Mouse (Mus musculus): Measurements from ENCODE around the gene Sh3pxd2b.

DNA sequence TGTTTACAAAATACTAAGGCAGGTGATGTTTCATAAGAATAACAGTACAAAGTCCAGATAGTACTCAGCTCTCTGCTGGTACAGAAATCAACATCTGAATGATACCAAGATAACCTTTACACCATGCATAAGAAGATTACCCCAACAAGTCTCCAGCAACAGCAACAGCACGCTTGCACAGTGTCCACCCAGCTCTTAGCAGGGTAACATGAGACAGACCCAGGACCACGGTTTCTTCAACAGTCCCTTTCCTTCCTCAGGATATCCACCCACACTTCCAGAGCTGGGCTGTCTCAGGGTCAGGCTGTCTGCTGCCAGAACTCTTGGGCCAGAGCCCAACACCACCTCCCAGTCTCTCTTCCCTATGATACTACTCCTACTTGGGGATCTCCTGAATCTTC lies 8.5 kb upstream of the Sh3pxd2b start:
- TF ChIP-seq CTCF (IDR thresholded peaks at IDR 0.05; ENCODE audit: control insufficient read depth, insufficient read depth, insufficient read length) (no peak), MAX (IDR thresholded peaks at IDR 0.05) (no peak), CEBPB (IDR thresholded peaks at IDR 0.05; ENCODE audit: low read depth) (no peak), FOSL1 (IDR thresholded peaks at IDR 0.05; ENCODE audit: insufficient read depth, low read length, poor library complexity, severe bottlenecking) (no peak), MYOG (IDR thresholded peaks at IDR 0.05; ENCODE audit: control insufficient read depth, extremely low read depth, insufficient read length) (no peak), MYOD1 (IDR thresholded peaks at IDR 0.05; ENCODE audit: control insufficient read depth, insufficient read length, low read depth) (no peak), USF1 (IDR thresholded peaks at IDR 0.05; ENCODE audit: low read depth) (no peak)

Data from C2C12 (cell line).